Mouse (Mus musculus) midbrain, embryonic 13.5 days (tissue): ENCODE data around the gene Atp8a2. TPM values are rescaled to one million over a fixed set of nuclear protein-coding genes. Genes with fewer than 3 reads are reported as not detected.
"Not testable (repeated sequence)": the region's sequence is repeated elsewhere in the genome, so short reads cannot be mapped to it uniquely, and the experiment has no call there.

Source experiments
- ATAC-seq: fragments of 200-750 bp; cut with Nextera tagmentation; 2 replicates; pipeline ENCODE4 v1.8.0; 2017; ENCODE audit warnings: mild to moderate bottlenecking, moderate TSS enrichment, moderate library complexity
- H3K27ac ChIP-seq: fragments of 300-500 bp; sonication (generic); 2 replicates; pipeline ENCODE4 v1.5.1; 2015; ENCODE audit warnings: inconsistent platforms, mild to moderate bottlenecking, moderate library complexity
- H3K27me3 ChIP-seq: fragments of 300-500 bp; sonication (generic); 2 replicates; pipeline ENCODE4 v1.6.1; 2015; ENCODE audit warnings: mild to moderate bottlenecking, inconsistent platforms
- H3K36me3 ChIP-seq: fragments of 300-500 bp; sonication (generic); 2 replicates; pipeline ENCODE4 v1.6.1; 2015; ENCODE audit warnings: mild to moderate bottlenecking, inconsistent platforms
- H3K4me1 ChIP-seq: fragments of 300-500 bp; sonication (generic); replicated peaks from 2 replicates; pipeline ENCODE4 v1.6.1; 2015; ENCODE audit warnings: inconsistent platforms
- H3K4me2 ChIP-seq: fragments of 300-500 bp; sonication (generic); replicated peaks from 2 replicates; pipeline ENCODE4 v1.6.1; 2015; ENCODE audit warnings: moderate library complexity, mild to moderate bottlenecking, inconsistent platforms
- H3K4me3 ChIP-seq: fragments of 300-500 bp; sonication (generic); replicated peaks from 2 replicates; pipeline ENCODE4 v1.5.1; 2015; ENCODE audit warnings: mild to moderate bottlenecking, inconsistent platforms
- H3K9ac ChIP-seq: fragments of 300-500 bp; sonication (generic); replicated peaks from 2 replicates; pipeline ENCODE4 v1.6.1; 2015; ENCODE audit warnings: mild to moderate bottlenecking, inconsistent platforms
- H3K9me3 ChIP-seq: fragments of 300-500 bp; sonication (generic); 2 replicates; pipeline ENCODE4 v1.6.1; 2016; ENCODE audit warnings: mild to moderate bottlenecking, inconsistent platforms
- WGBS: fragments of 180-500 bp; shearing (Covaris S2); methylation state at CpG from one replicate; pipeline ENCODE4 v1.1.7; 2015; 5-methylcytosine and 5-hydroxymethylcytosine counted together
- polyA plus RNA-seq: library from polyadenylated mRNA; unstranded; fragments of >200 nt; fragmentation: Nextera tagmentation; extraction: Ambion mirVana; gene quantifications from 2 replicates; pipeline ENCODE4 v1.2.1, GENCODE M21; 2015

Gene Atp8a2
- polyA plus RNA-seq, 1 experiment from 2014 or later: 28.1 TPM

GRCm38 (mm10) chr14:59942199-59942598, 254.8 kb downstream of the Atp8a2 start:
- H3K4me3 ChIP-seq: no peak overlapping the region
- 79% methylated on average over 2 of the region's 2 CpGs for WGBS
- H3K27me3 ChIP-seq: peaks cover 8% of the 10 kb centered on the region; the same call in 1 of the 2 replicates
- no peaks in the 10 kb centered on the region for H3K9me3 ChIP-seq
- H3K4me2 ChIP-seq: no peak overlapping the region
- no peak overlapping the region for H3K27ac ChIP-seq
- H3K4me1 ChIP-seq: no peaks in the 10 kb centered on the region
- no peaks in the 10 kb centered on the region for H3K36me3 ChIP-seq
- ATAC-seq: no peak
- no peak overlapping the region for H3K9ac ChIP-seq

GRCm38 (mm10) chr14:59932355-59932754, 264.6 kb downstream of the Atp8a2 start:
- Histone ChIP-seq H3K4me2 (no peak overlapping the region), H3K4me1 (no peaks in the 10 kb centered on the region), H3K4me3 (no peak overlapping the region), H3K9ac (no peak overlapping the region), H3K27me3 (no peaks in the 10 kb centered on the region), H3K36me3 (no peaks in the 10 kb centered on the region), H3K27ac (no peak overlapping the region), H3K9me3 (no peaks in the 10 kb centered on the region)
- no peak for ATAC-seq
- 47% methylated on average over 6 of the region's 6 CpGs for WGBS

GRCm38 (mm10) chr14:59931412-59932058, 265.4 kb downstream of the Atp8a2 start:
- 90% methylated on average over 13 of the region's 13 CpGs for WGBS
- no peak overlapping the region for H3K4me3 ChIP-seq
- no peaks in the 10 kb centered on the region for H3K4me1 ChIP-seq
- H3K9ac ChIP-seq: no peak overlapping the region
- H3K9me3 ChIP-seq: no peaks in the 10 kb centered on the region
- H3K27ac ChIP-seq: no peak overlapping the region
- no peak for ATAC-seq
- no peaks in the 10 kb centered on the region for H3K36me3 ChIP-seq
- no peak overlapping the region for H3K4me2 ChIP-seq
- H3K27me3 ChIP-seq: no peaks in the 10 kb centered on the region

- WGBS: 80% methylated on average over 1 of the region's 1 CpGs
- not testable (repeated sequence) for H3K4me3 ChIP-seq, H3K4me2 ChIP-seq, ATAC-seq, H3K4me1 ChIP-seq, H3K27me3 ChIP-seq, H3K9me3 ChIP-seq, H3K36me3 ChIP-seq, H3K27ac ChIP-seq, H3K9ac ChIP-seq
These were observed 267.8 kb downstream of the Atp8a2 start for GRCm38 (mm10) chr14:59929190-59929589.

GRCm38 (mm10) chr14:59928781-59929180, 268.2 kb downstream of the Atp8a2 start:
- Histone ChIP-seq H3K9ac (no peak overlapping the region), H3K27ac (no peak overlapping the region), H3K36me3 (no peaks in the 10 kb centered on the region), H3K4me2 (no peak overlapping the region), H3K9me3 (no peaks in the 10 kb centered on the region), H3K4me3 (no peak overlapping the region), H3K27me3 (no peaks in the 10 kb centered on the region), H3K4me1 (no peaks in the 10 kb centered on the region)
- 82% methylated on average over 5 of the region's 5 CpGs for WGBS
- ATAC-seq: no peak

- no peak for ATAC-seq
- 69% methylated on average over 5 of the region's 5 CpGs for WGBS
- Histone ChIP-seq H3K9ac (no peak overlapping the region), H3K27me3 (no peaks in the 10 kb centered on the region), H3K27ac (no peak overlapping the region), H3K4me3 (no peak overlapping the region), H3K9me3 (no peaks in the 10 kb centered on the region), H3K36me3 (no peaks in the 10 kb centered on the region), H3K4me2 (no peak overlapping the region), H3K4me1 (no peaks in the 10 kb centered on the region)
These were observed 269.2 kb downstream of the Atp8a2 start for GRCm38 (mm10) chr14:59927804-59928203.

GRCm38 (mm10) chr14:59919865-59920264, 277.1 kb downstream of the Atp8a2 start:
- H3K4me2 ChIP-seq: no peak overlapping the region
- H3K9ac ChIP-seq: no peak overlapping the region
- H3K36me3 ChIP-seq: no peaks in the 10 kb centered on the region
- H3K4me3 ChIP-seq: no peak overlapping the region
- no peaks in the 10 kb centered on the region for H3K27me3 ChIP-seq
- no peak for ATAC-seq
- H3K9me3 ChIP-seq: no peaks in the 10 kb centered on the region
- H3K27ac ChIP-seq: no peak overlapping the region
- WGBS: 78% methylated on average over 8 of the region's 8 CpGs
- peaks cover 5% of the 10 kb centered on the region for H3K4me1 ChIP-seq

GRCm38 (mm10) chr14:59903484-59904130, 293.4 kb downstream of the Atp8a2 start:
- H3K9me3 ChIP-seq: no peaks in the 10 kb centered on the region
- no peak for ATAC-seq
- H3K4me2 ChIP-seq: no peak overlapping the region
- H3K9ac ChIP-seq: no peak overlapping the region
- 82% methylated on average over 7 of the region's 7 CpGs for whole genome bisulfite sequencing
- no peak overlapping the region for H3K4me3 ChIP-seq
- H3K4me1 ChIP-seq: no peaks in the 10 kb centered on the region
- H3K27ac ChIP-seq: no peak overlapping the region
- H3K36me3 ChIP-seq: no peaks in the 10 kb centered on the region
- H3K27me3 ChIP-seq: no peaks in the 10 kb centered on the region

GRCm38 (mm10) chr14:59893971-59894370, 303.0 kb downstream of the Atp8a2 start:
- Histone ChIP-seq H3K9ac (no peak overlapping the region), H3K36me3 (no peaks in the 10 kb centered on the region), H3K9me3 (no peaks in the 10 kb centered on the region), H3K27ac (no peak overlapping the region), H3K4me3 (no peak overlapping the region), H3K4me2 (no peak overlapping the region), H3K4me1 (0 out of 2 replicates have a peak, but pooled peaks cover 2% of the 10 kb centered on the region), H3K27me3 (no peaks in the 10 kb centered on the region)
- no peak for ATAC-seq
- WGBS: 61% methylated on average over 1 of the region's 1 CpGs

- no peak for ATAC-seq
- 92% methylated on average over 8 of the region's 8 CpGs for WGBS
- H3K4me3 ChIP-seq: no peak overlapping the region
These were observed 304.9 kb downstream of the Atp8a2 start for GRCm38 (mm10) chr14:59892084-59892483.

GRCm38 (mm10) chr14:59891491-59891890, 305.5 kb downstream of the Atp8a2 start:
- no peak overlapping the region for H3K4me3 ChIP-seq
- WGBS: 86% methylated on average over 5 of the region's 5 CpGs
- no peaks in the 10 kb centered on the region for H3K36me3 ChIP-seq
- ATAC-seq: no peak
- no peak overlapping the region for H3K27ac ChIP-seq
- H3K9ac ChIP-seq: no peak overlapping the region
- H3K27me3 ChIP-seq: no peaks in the 10 kb centered on the region
- no peak overlapping the region for H3K4me2 ChIP-seq
- peaks cover 12% of the 10 kb centered on the region for H3K4me1 ChIP-seq
- H3K9me3 ChIP-seq: no peaks in the 10 kb centered on the region

More at GRCm38 (mm10) chr14:59892084-59892483, 304.9 kb downstream of the Atp8a2 start:
- Histone ChIP-seq H3K4me2 (no peak overlapping the region), H3K9ac (no peak overlapping the region), H3K9me3 (no peaks in the 10 kb centered on the region), H3K27ac (no peak overlapping the region), H3K27me3 (no peaks in the 10 kb centered on the region), H3K4me1 (peaks cover 11% of the 10 kb centered on the region), H3K36me3 (no peaks in the 10 kb centered on the region)

- Histone ChIP-seq H3K4me1 (peaks cover 12% of the 10 kb centered on the region), H3K27me3 (no peaks in the 10 kb centered on the region), H3K9me3 (no peaks in the 10 kb centered on the region), H3K9ac (no peak overlapping the region), H3K4me3 (no peak overlapping the region), H3K4me2 (no peak overlapping the region), H3K27ac (no peak overlapping the region), H3K36me3 (no peaks in the 10 kb centered on the region)
- no peak for ATAC-seq
- 62% methylated on average over 5 of the region's 5 CpGs for WGBS
These were observed 306.2 kb downstream of the Atp8a2 start for GRCm38 (mm10) chr14:59890818-59891217.
